Mouse (Mus musculus): ENCODE results near the gene Sema3d.

GRCm38 (mm10) chr5:12475639-12475916, 92.4 kb downstream of the Sema3d start:
- TF ChIP-seq POLR2A (IDR thresholded peaks at IDR 0.05; ENCODE audit: low read depth, low read length) (no peak), CTCF (conservative IDR thresholded peaks at IDR 0.05; ENCODE audit: insufficient read depth, insufficient read length, low read depth, low read length) (no peak)

Measured in kidney, adult 2 months (tissue).